Mouse (Mus musculus): ENCODE results near the gene Mapk1ip1l. TPM values are rescaled to one million over a fixed set of nuclear protein-coding genes. Genes with fewer than 3 reads are reported as not detected.
A peak's percentile ranks its signal among the peaks of the same experiment; 100 is the strongest.

Mapk1ip1l gene
- polyA plus RNA-seq, 1 experiment from 2014 or later = 45.1 TPM

DNA sequence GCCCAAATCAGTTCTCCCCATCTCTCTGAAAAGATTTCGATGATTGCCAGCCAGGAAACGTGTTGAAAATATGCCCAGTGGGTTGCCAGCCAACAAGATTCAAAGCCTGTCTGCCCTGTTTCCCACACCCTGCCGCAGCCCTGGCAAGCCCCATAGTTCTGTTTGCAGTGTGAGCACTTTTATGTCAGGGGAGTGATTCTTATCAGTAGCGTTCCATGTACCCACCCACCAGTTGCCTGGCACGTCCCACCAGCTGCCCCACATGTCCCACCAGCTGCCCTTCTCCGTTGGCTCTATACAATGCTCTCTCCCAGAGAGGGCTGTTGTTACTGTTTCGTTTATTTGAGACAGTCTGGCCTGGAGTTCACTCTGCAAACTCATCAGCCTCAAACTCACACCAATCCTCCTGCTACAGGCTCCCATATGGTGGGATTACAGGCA lies 68.8 kb downstream of the Mapk1ip1l start:
- Histone ChIP-seq H3K4me3 (no peak overlapping the region), H3K9me3 (replicated peaks) (no peaks in the 10 kb centered on the region), H3K36me3 (no peaks in the 10 kb centered on the region), H3K27me3 (replicated peaks) (peaks cover 21% of the 10 kb centered on the region), H3K9ac (no peak overlapping the region), H3K4me2 (peak overlapping the region; percentile 6; the same call in 1 of the 2 replicates), H3K4me1 (peaks cover 32% of the 10 kb centered on the region), H3K27ac (no peak overlapping the region)
- 21% methylated on average over 7 of the region's 7 CpGs for WGBS (ENCODE audit: insufficient replicate concordance)
- peak; percentile 11; the same call in 1 of the 2 replicates for ATAC-seq

DNA sequence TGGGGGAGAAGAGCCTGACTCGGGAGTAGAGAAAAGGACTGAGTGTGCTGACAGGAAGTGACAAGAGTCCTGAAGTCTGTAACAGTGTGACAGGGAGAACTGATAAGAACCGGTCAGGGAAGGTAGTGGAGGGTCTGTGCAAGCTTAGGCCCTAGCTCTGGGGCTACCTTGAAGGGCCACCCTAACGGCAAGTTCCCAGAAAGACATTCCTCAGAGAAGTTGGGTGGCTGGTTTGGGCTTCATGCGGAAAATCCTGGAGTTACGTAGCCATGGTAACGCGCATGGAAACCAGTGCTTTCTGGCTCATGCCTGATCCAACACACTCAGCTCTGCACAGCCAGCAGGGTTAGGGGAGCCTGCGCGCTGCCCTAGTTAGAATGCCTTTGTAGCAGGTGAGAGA lies 69.4 kb downstream of the Mapk1ip1l start, which contains the start of gene Lgals3:
Lgals3 (plus strand) TSS at position 291 of the 400 bp plus-strand sequence.
- H3K4me3 ChIP-seq = no peak within 1 kb of the TSS
- no peaks in the 10 kb centered on the region for H3K36me3 ChIP-seq
- WGBS (ENCODE audit: insufficient replicate concordance) = 26% methylated on average over 9 of the region's 9 CpGs
- no peak within 1 kb of the TSS for H3K27ac ChIP-seq
- ATAC-seq = peak; percentile 44; the same call in 1 of the 2 replicates
- no peak within 1 kb of the TSS for H3K9ac ChIP-seq
- H3K9me3 ChIP-seq (replicated peaks) = no peaks in the 10 kb centered on the region
- H3K4me1 ChIP-seq = peaks cover 32% of the 10 kb centered on the region
- peaks cover 25% of the 10 kb centered on the region for H3K27me3 ChIP-seq (replicated peaks)
- H3K4me2 ChIP-seq = peak within 1 kb of the TSS; percentile 14; the same call in 1 of the 2 replicates

DNA sequence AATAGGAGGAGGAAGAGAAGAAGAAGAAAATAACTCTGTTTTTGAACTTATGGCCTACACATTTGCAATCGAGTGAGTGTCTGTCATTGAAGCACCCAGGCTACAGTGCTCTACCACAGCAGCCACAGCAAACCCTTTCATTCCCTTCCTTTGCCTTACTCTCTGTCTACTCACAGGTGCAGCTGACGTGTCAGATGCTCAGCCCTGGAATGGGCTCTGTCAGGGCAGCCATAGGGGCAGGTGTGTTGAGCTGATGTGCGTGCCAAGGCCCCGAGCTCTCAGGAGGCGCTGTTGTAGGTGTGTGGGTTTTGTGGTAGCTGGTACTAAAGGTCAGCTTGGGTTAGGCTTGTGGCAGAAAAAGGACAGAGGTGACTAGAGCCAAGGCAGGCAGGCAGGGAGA lies 71.7 kb downstream of the Mapk1ip1l start:
- Histone ChIP-seq H3K9ac (no peak overlapping the region), H3K27ac (no peak overlapping the region), H3K9me3 (replicated peaks) (no peaks in the 10 kb centered on the region), H3K27me3 (replicated peaks) (peaks cover 48% of the 10 kb centered on the region), H3K36me3 (no peaks in the 10 kb centered on the region), H3K4me3 (no peak overlapping the region), H3K4me2 (no peak overlapping the region), H3K4me1 (peaks cover 43% of the 10 kb centered on the region)
- WGBS (ENCODE audit: insufficient replicate concordance) = 60% methylated on average over 5 of the region's 5 CpGs
- ATAC-seq = no peak

DNA sequence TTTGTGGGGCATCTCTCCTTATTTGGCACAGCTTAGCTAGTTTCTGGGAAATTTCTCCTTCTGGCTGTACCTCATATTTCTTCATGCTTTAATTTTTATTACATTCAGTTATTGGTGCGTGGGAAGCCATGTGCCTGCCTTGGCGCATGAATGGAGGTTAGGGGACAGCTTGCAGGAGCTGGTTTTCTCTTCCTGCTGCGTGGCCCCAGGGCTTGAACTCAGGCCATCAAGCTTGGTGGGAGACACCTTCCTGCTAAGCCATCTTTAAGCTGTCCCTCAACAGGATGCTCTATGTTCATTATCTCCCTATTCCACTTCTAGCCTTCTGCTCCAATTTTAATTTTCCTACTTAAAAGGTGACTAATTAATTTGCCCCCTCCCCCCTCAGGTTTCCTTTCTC lies 72.7 kb downstream of the Mapk1ip1l start:
- WGBS (ENCODE audit: insufficient replicate concordance) = 62% methylated on average over 3 of the region's 3 CpGs
- Histone ChIP-seq H3K4me2 (no peak overlapping the region), H3K36me3 (no peaks in the 10 kb centered on the region), H3K4me3 (no peak overlapping the region), H3K27ac (no peak overlapping the region), H3K9me3 (replicated peaks) (no peaks in the 10 kb centered on the region), H3K27me3 (replicated peaks) (peaks cover 55% of the 10 kb centered on the region), H3K4me1 (peaks cover 40% of the 10 kb centered on the region), H3K9ac (no peak overlapping the region)
- no peak for ATAC-seq

GRCm38 (mm10) chr14:47371689-47372088 lies 73.6 kb downstream of the Mapk1ip1l start:
- no peak overlapping the region for H3K27ac ChIP-seq
- H3K27me3 ChIP-seq (replicated peaks) = peaks cover 55% of the 10 kb centered on the region
- H3K9ac ChIP-seq = no peak overlapping the region
- no peak for ATAC-seq
- peaks cover 31% of the 10 kb centered on the region for H3K4me1 ChIP-seq
- 66% methylated on average over 6 of the region's 6 CpGs for WGBS (ENCODE audit: insufficient replicate concordance)
- H3K36me3 ChIP-seq = no peaks in the 10 kb centered on the region
- no peaks in the 10 kb centered on the region for H3K9me3 ChIP-seq (replicated peaks)
- H3K4me3 ChIP-seq = no peak overlapping the region
- H3K4me2 ChIP-seq = no peak overlapping the region

Other genes with a start within 250 kb of the Mapk1ip1l start
- 3.4 and 3.7 TPM in 2 replicates for gene Gch1, start 108.9 kb upstream of the Mapk1ip1l start, polyA plus RNA-seq (2016; fragmentation: Nextera tagmentation; extraction: Ambion mirVana)
- gene Wdhd1, start 21.4 kb upstream of the Mapk1ip1l start, polyA plus RNA-seq (2016; fragmentation: Nextera tagmentation; extraction: Ambion mirVana) = 58.1 and 58.9 TPM in 2 replicates
- gene Socs4, start 21.3 kb upstream of the Mapk1ip1l start, polyA plus RNA-seq (2016; fragmentation: Nextera tagmentation; extraction: Ambion mirVana) = 3.0 and 4.3 TPM in 2 replicates
- 13.7 and 14.6 TPM in 2 replicates for gene Lgals3, start 69.5 kb downstream of the Mapk1ip1l start, polyA plus RNA-seq (2016; fragmentation: Nextera tagmentation; extraction: Ambion mirVana)
- 68.0 and 73.9 TPM in 2 replicates for gene Dlgap5, start 120.1 kb downstream of the Mapk1ip1l start, polyA plus RNA-seq (2016; fragmentation: Nextera tagmentation; extraction: Ambion mirVana)
- gene Fbxo34, start 152.2 kb downstream of the Mapk1ip1l start, polyA plus RNA-seq (2016; fragmentation: Nextera tagmentation; extraction: Ambion mirVana) = 36.4 and 38.0 TPM in 2 replicates